Mouse (Mus musculus) brain, embryonic 18.5 days (tissue): ENCODE measurements at regions not wholly inside any gene's neighbourhood (a gene's known extent, or its start where the extent isn't known, plus 50 kb on each side); places are given as distances from the start of the nearest gene placed in this dataset.
A peak's percentile ranks its signal among the peaks of the same experiment; 100 is the strongest.

Experiments
- DNase-seq: peaks from one replicate; pipeline ENCODE4 v3.0.0-alpha.2; 2012; ENCODE audit warnings: low read depth, low spot score

DNA sequence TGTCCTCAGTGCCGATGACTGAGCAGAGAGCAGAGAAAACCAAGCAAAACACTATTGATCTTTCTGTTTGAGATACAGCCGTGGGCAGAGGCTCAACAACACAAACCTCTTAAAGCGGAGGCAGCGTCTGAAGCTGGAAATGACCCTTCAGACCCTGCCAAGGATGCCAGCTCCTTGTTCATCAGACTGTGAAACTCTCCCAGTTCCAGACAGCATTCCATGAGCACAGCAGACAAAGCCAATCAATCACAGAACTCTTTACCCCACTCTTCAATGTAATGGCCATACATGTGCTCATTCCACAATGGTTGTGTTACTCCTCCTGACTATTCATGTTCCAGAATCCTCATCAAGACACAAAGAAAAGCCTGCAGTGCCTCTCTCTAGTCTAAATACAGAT is 73.5 kb downstream of the Tmem114 start:
- DNase-seq, result no peak

DNA sequence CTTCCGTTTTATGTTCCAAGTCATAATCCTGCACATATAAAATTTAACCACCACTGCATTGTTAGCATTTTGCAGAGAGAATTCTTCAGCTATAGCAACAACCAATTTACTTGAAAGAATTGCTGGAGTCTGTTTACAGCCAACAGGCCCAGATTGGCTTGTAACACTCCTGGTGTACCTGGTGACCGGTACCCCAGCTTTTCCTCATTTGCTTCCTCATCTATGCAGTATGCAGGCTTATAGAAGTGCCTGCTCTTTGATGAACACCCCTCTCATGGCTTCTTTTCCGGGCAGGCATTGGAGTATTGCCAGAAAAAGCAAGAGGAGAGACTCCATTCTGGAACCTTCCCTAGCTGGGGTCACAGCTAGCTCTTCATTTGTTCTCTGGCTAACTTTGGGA is 75.8 kb downstream of the Tmem114 start:
- DNase-seq, result no peak

DNA sequence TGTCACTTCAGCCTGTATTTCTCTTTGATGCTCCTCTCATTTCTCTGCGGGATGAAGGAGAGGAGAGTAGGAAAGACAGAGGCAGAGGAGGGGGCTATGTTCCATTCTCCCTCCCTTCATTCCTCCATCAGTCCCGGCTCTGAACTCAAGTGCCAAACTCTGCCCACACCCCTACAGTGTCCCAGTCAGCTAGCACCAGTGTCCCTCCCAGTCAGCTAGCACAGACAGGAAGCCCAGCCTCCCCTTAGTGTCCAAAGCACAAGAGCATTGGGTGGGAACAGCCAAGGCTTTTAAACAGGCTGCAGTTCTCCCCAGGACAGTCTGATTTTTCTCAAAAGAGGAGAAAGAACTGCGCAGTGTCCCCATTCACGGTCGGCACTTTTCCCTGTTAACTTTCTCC is 76.3 kb downstream of the Tmem114 start:
- DNase-seq, result no peak

DNA sequence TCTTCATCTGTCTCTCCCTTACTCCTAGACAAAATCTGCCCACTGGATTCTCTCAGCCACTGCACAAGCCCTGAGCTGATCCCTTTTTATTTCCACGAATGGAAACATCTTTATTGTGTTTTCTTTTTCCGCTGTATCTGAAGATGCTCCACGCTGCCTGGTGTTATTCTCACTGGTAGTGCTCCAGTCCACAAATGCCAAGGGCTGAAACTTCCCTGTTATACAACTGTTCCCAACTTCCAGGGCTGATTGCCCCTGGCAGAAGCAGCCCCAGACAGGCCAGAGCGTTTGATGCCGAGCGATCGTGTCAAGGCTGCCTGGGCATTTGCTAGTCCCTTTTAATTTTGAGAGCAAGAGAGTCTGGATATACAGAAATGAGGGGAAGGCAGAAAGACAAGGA is 79.7 kb downstream of the Tmem114 start:
- DNase-seq, result no peak

DNA sequence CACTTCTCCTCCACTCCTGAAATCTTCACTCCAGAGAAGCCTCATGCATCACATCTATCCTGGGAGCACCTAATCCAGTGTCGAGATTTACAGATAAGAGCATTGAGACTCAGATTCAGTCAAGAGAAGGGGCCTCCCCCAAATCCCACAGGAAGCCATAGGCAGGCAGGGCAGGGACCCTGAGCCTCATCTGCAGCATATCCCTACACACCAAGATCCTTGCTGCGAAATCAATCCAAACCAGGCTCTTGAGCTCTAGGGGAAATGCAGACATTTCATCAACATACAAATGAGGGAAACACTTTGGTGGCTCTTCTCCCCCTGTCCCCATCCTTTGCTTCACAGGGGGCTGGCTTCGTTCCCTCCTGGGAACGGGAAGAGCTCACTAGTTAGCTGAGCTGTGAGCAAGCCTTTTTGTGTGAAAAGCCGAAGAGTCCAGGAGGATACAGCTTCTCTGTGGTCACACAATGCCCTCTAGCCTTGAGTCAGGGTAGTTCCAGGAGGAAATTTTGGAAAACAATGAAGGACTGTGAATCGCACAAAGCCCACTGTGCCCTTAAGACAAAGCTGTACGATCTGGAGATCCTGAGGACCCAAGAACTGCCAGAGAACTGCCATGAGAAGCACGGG is 91.7 kb downstream of the Tmem114 start:
- peak; percentile 43 for DNase-seq

DNA sequence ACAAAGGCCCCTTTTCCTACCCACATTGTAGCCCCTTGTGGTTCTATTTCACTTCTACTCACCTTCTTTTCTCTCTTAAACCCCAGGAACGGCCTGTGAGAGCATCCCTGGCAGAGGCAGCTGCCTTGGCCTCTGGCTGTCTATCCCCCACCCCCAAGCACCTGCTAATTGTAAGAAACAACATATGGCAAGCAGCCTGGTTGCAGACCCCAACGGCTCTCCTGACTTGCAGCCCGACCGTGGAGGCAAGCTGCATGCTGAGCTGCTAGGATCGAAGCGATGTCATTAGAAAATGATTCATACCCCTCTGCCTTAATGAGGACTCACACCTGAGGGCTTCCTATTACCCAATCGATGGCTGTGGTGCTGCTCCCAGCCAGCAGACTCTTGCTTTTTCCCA is 112.9 kb downstream of the Tmem114 start:
- no peak for DNase-seq

DNA sequence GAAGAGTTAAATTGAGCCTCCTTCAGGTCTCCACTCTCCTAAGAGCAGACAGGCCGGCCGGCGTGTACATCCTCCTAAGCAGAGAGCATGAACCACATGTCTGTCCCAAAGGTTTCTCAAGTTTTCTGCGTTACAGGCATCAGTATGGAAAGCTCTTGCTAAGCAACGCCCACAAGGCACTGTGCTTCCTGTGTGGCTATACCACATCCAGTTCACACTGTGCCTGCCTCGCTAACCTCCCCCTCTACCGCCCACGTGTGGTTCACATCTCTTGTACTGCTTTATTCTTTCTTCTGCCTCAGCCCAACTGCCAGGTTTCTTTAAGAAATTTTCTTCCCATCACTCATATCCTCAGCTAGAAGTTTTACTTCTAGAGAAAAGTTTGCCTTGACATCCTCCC is 118.5 kb downstream of the Tmem114 start:
- DNase-seq, result no peak
